Comparison of ENCODE assay signal across 29 mouse cellular contexts in the genomic region with DNA sequence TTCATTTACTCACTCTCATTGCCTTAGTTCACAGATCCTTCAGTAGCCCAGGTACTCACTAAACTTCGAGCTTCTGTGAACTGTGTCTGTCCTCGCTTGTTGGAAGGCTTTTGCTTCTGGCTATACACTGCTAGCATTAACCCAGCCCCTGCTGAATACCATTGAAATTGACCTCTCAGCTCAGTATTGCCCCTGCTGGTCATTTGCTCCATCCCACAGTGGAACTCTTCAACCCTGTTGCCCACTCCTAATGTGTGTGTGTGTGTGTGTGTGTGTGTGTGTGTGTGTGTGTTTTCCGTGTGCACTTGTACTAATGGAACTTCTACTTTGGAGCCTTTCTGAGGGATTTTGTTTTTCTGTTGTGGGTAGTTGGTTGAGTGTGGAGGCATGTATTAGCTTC. TPM values are rescaled to one million over a fixed set of nuclear protein-coding genes. Genes with fewer than 3 reads are reported as not detected.
A peak's percentile ranks its signal among the peaks of the same experiment; 100 is the strongest.
DNase-seq lines count a peak whose midpoint lies in the region; ATAC-seq and TF ChIP-seq lines count a peak whose summit lies in the region.
"Had no signal": no experiment of that assay in that cellular context is flagged by ENCODE, and none has a peak within 500 bp of the region (broad histone marks: within the 10 kb centered on the region; RNA-seq: fewer than 3 reads in every experiment).

No protein-coding gene starts in this region.

- peaks cover 8% of the 10 kb centered on the region; the same call in 1 of the 2 replicates for H3K4me1 ChIP-seq in kidney, postnatal 0 days (replicated peaks; ENCODE audit: insufficient read depth, low read length)
- H3K4me1 ChIP-seq in midbrain, postnatal 0 days (ENCODE audit: insufficient read depth, low read length), result peaks cover 8% of the 10 kb centered on the region
- H3K4me1 ChIP-seq in midbrain, embryonic 15.5 days, result peaks cover 15% of the 10 kb centered on the region
- peaks cover 2% of the 10 kb centered on the region; the same call in 1 of the 2 replicates for H3K4me1 ChIP-seq in stomach, postnatal 0 days (replicated peaks; ENCODE audit: control insufficient read depth, insufficient read depth)

- peaks cover 36% of the 10 kb centered on the region for H3K36me3 ChIP-seq in kidney, postnatal 0 days (ENCODE audit: insufficient read depth, low read length)
- peaks cover 33% of the 10 kb centered on the region for H3K36me3 ChIP-seq in midbrain, postnatal 0 days (ENCODE audit: insufficient read depth, low read length)
- H3K36me3 ChIP-seq in midbrain, embryonic 15.5 days (replicated peaks), result peaks cover 43% of the 10 kb centered on the region
- H3K36me3 ChIP-seq in stomach, postnatal 0 days (ENCODE audit: control insufficient read depth, insufficient read depth, low read length), result peaks cover 17% of the 10 kb centered on the region; the same call in 1 of the 2 replicates

- H3K9ac ChIP-seq in kidney, postnatal 0 days (ENCODE audit: low read depth, low read length), result no peak overlapping the region
- H3K9ac ChIP-seq in midbrain, postnatal 0 days (replicated peaks; ENCODE audit: low read length, poor library complexity, severe bottlenecking), result no peak overlapping the region
- no peak overlapping the region for H3K9ac ChIP-seq in midbrain, embryonic 15.5 days
- H3K9ac ChIP-seq in stomach, postnatal 0 days (ENCODE audit: low read length), result no peak overlapping the region
- H3K9ac ChIP-seq: heart, embryonic 15.5 days; hindbrain, embryonic 12.5 days; kidney, embryonic 15.5 days; midbrain, embryonic 12.5 days; stomach, embryonic 15.5 days had no signal

- H3K4me2 ChIP-seq in kidney, postnatal 0 days (ENCODE audit: low read length), result no peak overlapping the region
- no peak overlapping the region for H3K4me2 ChIP-seq in midbrain, postnatal 0 days (ENCODE audit: low read depth, low read length, poor library complexity, severe bottlenecking)
- H3K4me2 ChIP-seq in midbrain, embryonic 15.5 days, result no peak overlapping the region
- H3K4me2 ChIP-seq in stomach, postnatal 0 days (replicated peaks; ENCODE audit: low read depth), result no peak overlapping the region
- H3K4me2 ChIP-seq: heart, embryonic 15.5 days; hindbrain, embryonic 12.5 days; kidney, embryonic 15.5 days; midbrain, embryonic 12.5 days; stomach, embryonic 15.5 days had no signal

- H3K4me3 ChIP-seq in kidney, postnatal 0 days (replicated peaks; ENCODE audit: low read depth, low read length), result no peak overlapping the region
- no peak overlapping the region for H3K4me3 ChIP-seq in midbrain, postnatal 0 days (ENCODE audit: low read depth, low read length)
- H3K4me3 ChIP-seq in midbrain, embryonic 15.5 days, result no peak overlapping the region
- no peak overlapping the region for H3K4me3 ChIP-seq in stomach, postnatal 0 days (ENCODE audit: low read depth, low read length)
- H3K4me3 ChIP-seq: heart, embryonic 15.5 days; hindbrain, embryonic 12.5 days; kidney, embryonic 15.5 days; midbrain, embryonic 12.5 days; myocyte; stomach, embryonic 15.5 days had no signal

- no peak overlapping the region for H3K27ac ChIP-seq in kidney, postnatal 0 days
- no peak overlapping the region for H3K27ac ChIP-seq in midbrain, postnatal 0 days (ENCODE audit: low read depth, low read length)
- H3K27ac ChIP-seq in midbrain, embryonic 15.5 days, result no peak overlapping the region
- no peak overlapping the region for H3K27ac ChIP-seq in stomach, postnatal 0 days (replicated peaks)
- H3K27ac ChIP-seq: heart, embryonic 15.5 days; hindbrain, embryonic 12.5 days; kidney, embryonic 15.5 days; midbrain, embryonic 12.5 days; stomach, embryonic 15.5 days had no signal

- no peaks in the 10 kb centered on the region for H3K27me3 ChIP-seq in kidney, postnatal 0 days (ENCODE audit: insufficient read depth, low read length)
- no peaks in the 10 kb centered on the region for H3K27me3 ChIP-seq in midbrain, postnatal 0 days (ENCODE audit: insufficient read depth, low read length)
- H3K27me3 ChIP-seq in midbrain, embryonic 15.5 days (replicated peaks), result no peaks in the 10 kb centered on the region
- H3K27me3 ChIP-seq in stomach, postnatal 0 days (ENCODE audit: control insufficient read depth, insufficient read depth, low read length), result no peaks in the 10 kb centered on the region
- H3K27me3 ChIP-seq: heart, embryonic 15.5 days; hindbrain, embryonic 12.5 days; kidney, embryonic 15.5 days; midbrain, embryonic 12.5 days; stomach, embryonic 15.5 days had no signal

- peak; percentile 33 for DNase-seq in embryo, embryonic 10.5 days (ENCODE audit: low spot score)
- no peak for DNase-seq in embryo, embryonic 10 days (ENCODE audit: low spot score)
- DNase-seq in kidney, postnatal 0 days (ENCODE audit: low spot score), result no peak
- no peak for DNase-seq in kidney, adult 8-10 months
- peak; percentile 13 for DNase-seq in midbrain, postnatal 0 days (ENCODE audit: low spot score)
- no peak for DNase-seq in stomach, postnatal 0 days (ENCODE audit: low spot score)
- no peak for DNase-seq in urinary bladder, postnatal 25 days (ENCODE audit: low spot score)
- DNase-seq: adrenal gland, postnatal 14 days; cerebellum, postnatal 10 days; embryo, embryonic 11 days; heart, adult 18-20 months; layer of hippocampus, postnatal 36 days; right cerebral cortex, postnatal 14 days; thymus, adult 2 months had no signal

- H3K9me3 ChIP-seq in kidney, postnatal 0 days (replicated peaks; ENCODE audit: low read length), result no peaks in the 10 kb centered on the region
- H3K9me3 ChIP-seq in midbrain, postnatal 0 days (ENCODE audit: low read length), result no peaks in the 10 kb centered on the region
- H3K9me3 ChIP-seq in midbrain, embryonic 15.5 days, result no peaks in the 10 kb centered on the region
- no peaks in the 10 kb centered on the region for H3K9me3 ChIP-seq in stomach, postnatal 0 days (ENCODE audit: control insufficient read depth, low read length)
- H3K9me3 ChIP-seq: heart, embryonic 15.5 days; hindbrain, embryonic 12.5 days; kidney, embryonic 15.5 days; midbrain, embryonic 12.5 days; stomach, embryonic 15.5 days had no signal

- WGBS in kidney, postnatal 0 days, result 78% methylated on average over 3 of the region's 3 CpGs
- 90% methylated on average over 3 of the region's 3 CpGs for WGBS in midbrain, postnatal 0 days
- 82% methylated on average over 3 of the region's 3 CpGs for WGBS in midbrain, embryonic 15.5 days
- WGBS in stomach, postnatal 0 days, result 85% methylated on average over 3 of the region's 3 CpGs

- ATAC-seq in kidney, postnatal 0 days (replicated peaks; ENCODE audit: low FRiP score, low read depth), result no peak
- no peak for ATAC-seq in midbrain, postnatal 0 days (ENCODE audit: low FRiP score)
- ATAC-seq in midbrain, embryonic 15.5 days (replicated peaks), result no peak
- no peak for ATAC-seq in stomach, postnatal 0 days (ENCODE audit: low FRiP score, low TSS enrichment)
- ATAC-seq: activated CD4-positive, CD25-positive, alpha-beta regulatory T cell, adult 4 months; CD4-positive, CD25-positive, alpha-beta regulatory T cell, adult 4 months; forebrain, embryonic 16.5 days had no signal

- TF ChIP-seq EP300 in stomach, postnatal 0 days (optimal IDR thresholded peaks at IDR 0.05), result no peak

- peak; percentile 55 for TF ChIP-seq CTCF in kidney, postnatal 0 days (IDR thresholded peaks at IDR 0.05; ENCODE audit: low read depth)
- peak; percentile 56 for TF ChIP-seq CTCF in midbrain, postnatal 0 days (IDR thresholded peaks at IDR 0.05)
- peak; percentile 59 for TF ChIP-seq CTCF in stomach, postnatal 0 days (IDR thresholded peaks at IDR 0.05; ENCODE audit: low read depth)

RNA-seq across cellular contexts. Expression of gene Banf1, which starts 4.0 kb away (rescaled TPM):
- 344 and 363 TPM in 2 replicates for polyA plus RNA-seq in kidney, postnatal 0 days (2015; fragmentation: Nextera tagmentation; extraction: Ambion mirVana)
- total RNA-seq in midbrain, postnatal 0 days (2014; rRNA removed), result 72.9 and 79.6 TPM in 2 replicates
- 310 and 313 TPM in 2 replicates for polyA plus RNA-seq in midbrain, postnatal 0 days (2015; fragmentation: Nextera tagmentation; extraction: Ambion mirVana)
- 307 and 337 TPM in 2 replicates for polyA plus RNA-seq in midbrain, embryonic 15.5 days (2015; fragmentation: Nextera tagmentation; extraction: Ambion mirVana)
- 279 and 293 TPM in 2 replicates for polyA plus RNA-seq in stomach, postnatal 0 days (2015; fragmentation: Nextera tagmentation; extraction: Ambion mirVana)

RNA-seq across cellular contexts. Expression of gene Eif1ad, which starts 4.4 kb away (rescaled TPM):
- polyA plus RNA-seq in kidney, postnatal 0 days (2015; fragmentation: Nextera tagmentation; extraction: Ambion mirVana), result 30.8 and 34.0 TPM in 2 replicates
- 26.0 and 33.4 TPM in 2 replicates for total RNA-seq in midbrain, postnatal 0 days (2014; rRNA removed)
- 43.0 and 50.3 TPM in 2 replicates for polyA plus RNA-seq in midbrain, postnatal 0 days (2015; fragmentation: Nextera tagmentation; extraction: Ambion mirVana)
- 43.6 and 43.8 TPM in 2 replicates for polyA plus RNA-seq in midbrain, embryonic 15.5 days (2015; fragmentation: Nextera tagmentation; extraction: Ambion mirVana)
- polyA plus RNA-seq in stomach, postnatal 0 days (2015; fragmentation: Nextera tagmentation; extraction: Ambion mirVana), result 47.5 and 49.1 TPM in 2 replicates

RNA-seq across cellular contexts. Expression of gene Sart1, which starts 17.6 kb away (rescaled TPM):
- polyA plus RNA-seq in kidney, postnatal 0 days (2015; fragmentation: Nextera tagmentation; extraction: Ambion mirVana), result 56.1 and 57.8 TPM in 2 replicates
- 28.9 and 37.0 TPM in 2 replicates for total RNA-seq in midbrain, postnatal 0 days (2014; rRNA removed)
- 43.4 and 51.0 TPM in 2 replicates for polyA plus RNA-seq in midbrain, postnatal 0 days (2015; fragmentation: Nextera tagmentation; extraction: Ambion mirVana)
- polyA plus RNA-seq in midbrain, embryonic 15.5 days (2015; fragmentation: Nextera tagmentation; extraction: Ambion mirVana), result 72.5 and 77.3 TPM in 2 replicates
- polyA plus RNA-seq in stomach, postnatal 0 days (2015; fragmentation: Nextera tagmentation; extraction: Ambion mirVana), result 30.9 and 34.1 TPM in 2 replicates

RNA-seq across cellular contexts. Expression of gene Cst6, which starts 21.6 kb away (rescaled TPM):
- 0.29 and 1.5 TPM in 2 replicates for polyA plus RNA-seq in kidney, postnatal 0 days (2015; fragmentation: Nextera tagmentation; extraction: Ambion mirVana)
- total RNA-seq in midbrain, postnatal 0 days (2014; rRNA removed), result 0.82 and 1.1 TPM in 2 replicates
- 13.1 and 14.9 TPM in 2 replicates for polyA plus RNA-seq in midbrain, postnatal 0 days (2015; fragmentation: Nextera tagmentation; extraction: Ambion mirVana)
- polyA plus RNA-seq in midbrain, embryonic 15.5 days (2015; fragmentation: Nextera tagmentation; extraction: Ambion mirVana), result 5.9 and 7.2 TPM in 2 replicates
- polyA plus RNA-seq in stomach, postnatal 0 days (2015; fragmentation: Nextera tagmentation; extraction: Ambion mirVana), result 281 and 316 TPM in 2 replicates
- total RNA-seq: liver, adult 2 months; megakaryocyte progenitor cell, adult 5-6 weeks had no signal
- polyA plus RNA-seq: liver, adult 2 months had no signal

RNA-seq across cellular contexts. Expression of gene Tsga10ip, which starts 31.4 kb away (rescaled TPM):
- 0.31 and 0.39 TPM in 2 replicates for polyA plus RNA-seq in kidney, postnatal 0 days (2015; fragmentation: Nextera tagmentation; extraction: Ambion mirVana)
- total RNA-seq in midbrain, postnatal 0 days (2014; rRNA removed), result not detected in 2 replicates
- 0.10 TPM in 1 of 2 replicates, not detected in the other for polyA plus RNA-seq in midbrain, postnatal 0 days (2015; fragmentation: Nextera tagmentation; extraction: Ambion mirVana)
- polyA plus RNA-seq in midbrain, embryonic 15.5 days (2015; fragmentation: Nextera tagmentation; extraction: Ambion mirVana), result not detected in 2 replicates
- polyA plus RNA-seq in stomach, postnatal 0 days (2015; fragmentation: Nextera tagmentation; extraction: Ambion mirVana), result 0.44 TPM in 1 of 2 replicates, not detected in the other
- total RNA-seq: adrenal gland, postnatal 14 days; layer of hippocampus, postnatal 36 days; left cerebral cortex, postnatal 36 days; liver, adult 2 months; megakaryocyte progenitor cell, adult 5-6 weeks had no signal
- polyA plus RNA-seq: activated CD4-positive, CD25-positive, alpha-beta regulatory T cell, adult 4 months; CD4-positive, CD25-positive, alpha-beta regulatory T cell, adult 4 months; forebrain, embryonic 16.5 days; liver, adult 2 months; neural tube, embryonic 14.5 days; urinary bladder, adult 2 months had no signal

Comparison
In these comparisons a context has a peak if more than half of its experiments do, and no peak if none do; other contexts are left out.
1. DNase-seq: peak in embryo, embryonic 10.5 days (single experiment) and midbrain, postnatal 0 days (single experiment); none in embryo, embryonic 10 days (single experiment), kidney, postnatal 0 days (single experiment), kidney, adult 8-10 months (0 of 2), stomach, postnatal 0 days (single experiment) and urinary bladder, postnatal 25 days (single experiment).
2. Peak in every context shown above with its lines, with median percentiles within 50 percentile points of each other: CTCF ChIP-seq.